Mouse (Mus musculus): ENCODE data around the gene Slc16a6.
"Not testable (repeated sequence)": the region's sequence is repeated elsewhere in the genome, so short reads cannot be mapped to it uniquely, and the experiment has no call there.

Gene Slc16a6

DNA sequence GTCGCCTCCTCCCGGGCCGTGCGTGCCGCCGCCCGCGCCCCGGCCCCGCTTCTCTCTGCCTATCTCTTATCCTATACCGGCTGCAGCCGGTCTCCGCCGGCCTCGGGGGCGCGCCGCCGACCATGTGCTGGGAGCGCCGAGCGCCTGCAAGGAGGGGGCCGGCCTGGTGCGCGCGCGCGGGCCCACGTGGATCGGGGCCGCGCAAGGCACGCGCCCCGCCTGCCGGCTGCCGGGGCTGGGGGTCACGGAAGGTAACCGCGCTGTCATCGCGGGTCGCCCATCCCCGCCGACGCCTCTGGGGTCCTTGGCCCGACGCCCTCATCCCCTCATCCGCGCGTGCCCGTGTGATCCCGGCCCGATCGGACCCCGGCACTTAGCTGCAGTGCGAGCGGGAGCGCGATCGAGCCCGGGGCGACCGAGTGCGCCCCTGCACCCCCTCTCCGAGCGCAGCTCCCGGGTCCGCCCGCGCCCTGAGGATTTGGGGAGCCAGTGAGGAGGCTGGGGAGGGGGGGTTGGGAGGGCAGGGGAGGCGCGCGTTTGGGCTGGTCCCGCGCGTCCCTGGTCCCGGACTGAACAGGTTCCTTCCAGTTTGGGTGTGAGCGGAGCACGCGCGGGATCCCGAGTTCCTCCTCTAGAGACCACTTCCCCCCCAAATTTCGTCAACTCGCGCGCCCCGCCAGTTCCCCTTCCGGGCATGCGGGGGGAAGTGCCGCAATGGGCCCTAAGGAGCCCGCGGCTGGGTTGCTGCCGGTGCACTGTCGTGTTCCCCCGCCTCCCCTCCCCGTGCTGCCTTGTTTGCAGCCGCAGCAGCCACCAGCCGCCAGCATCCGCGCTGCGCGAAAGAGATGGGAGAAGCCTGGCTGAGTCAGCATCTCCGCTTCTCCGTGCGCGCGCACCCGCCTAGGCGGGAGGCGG lies at the start of gene Slc16a6, which contains the start of gene Arsg:
Slc16a6 (minus strand) TSS at position 428 of the 915 bp plus-strand sequence.
Arsg (plus strand) TSS at position 204 of the 915 bp plus-strand sequence.
- peak; percentile 71 to 86 for DNase-seq

GRCm38 (mm10) chr11:109520958-109521357 lies 47.6 kb upstream of the Slc16a6 start:
- DNase-seq: no peak

DNA sequence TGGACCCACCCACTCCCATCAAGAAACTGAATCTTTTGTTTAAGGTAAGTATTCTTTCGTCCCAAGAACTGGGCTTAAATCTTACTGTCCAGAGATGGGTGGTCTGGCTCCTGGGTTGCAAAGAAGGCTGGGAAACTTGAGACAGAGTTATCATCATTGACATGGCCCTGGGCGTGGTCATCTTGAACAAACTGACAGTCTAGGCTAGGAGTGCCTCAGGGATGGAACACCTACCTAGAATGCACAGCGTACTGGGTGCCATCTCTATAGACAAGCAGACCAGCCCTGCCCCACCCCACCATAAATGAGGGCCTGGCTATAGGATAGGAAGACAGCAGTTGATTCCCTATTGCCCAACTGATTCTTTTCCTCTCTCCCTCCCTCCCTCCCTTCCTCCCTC lies 44.4 kb upstream of the Slc16a6 start:
- DNase-seq: no peak

GRCm38 (mm10) chr11:109517330-109517729 lies 43.9 kb upstream of the Slc16a6 start:
- DNase-seq: no peak

GRCm38 (mm10) chr11:109514064-109514612 lies 40.7 kb upstream of the Slc16a6 start:
- DNase-seq: no peak

- DNase-seq: no peak
Measured at GRCm38 (mm10) chr11:109512995-109513675, 39.7 kb upstream of the Slc16a6 start.

GRCm38 (mm10) chr11:109507068-109507467 lies 33.7 kb upstream of the Slc16a6 start:
- no peak for DNase-seq

- no peak for DNase-seq
Measured at GRCm38 (mm10) chr11:109505823-109506222, 32.4 kb upstream of the Slc16a6 start.

GRCm38 (mm10) chr11:109504977-109505376 lies 31.6 kb upstream of the Slc16a6 start:
- peak; percentile 71 to 85 for DNase-seq

DNA sequence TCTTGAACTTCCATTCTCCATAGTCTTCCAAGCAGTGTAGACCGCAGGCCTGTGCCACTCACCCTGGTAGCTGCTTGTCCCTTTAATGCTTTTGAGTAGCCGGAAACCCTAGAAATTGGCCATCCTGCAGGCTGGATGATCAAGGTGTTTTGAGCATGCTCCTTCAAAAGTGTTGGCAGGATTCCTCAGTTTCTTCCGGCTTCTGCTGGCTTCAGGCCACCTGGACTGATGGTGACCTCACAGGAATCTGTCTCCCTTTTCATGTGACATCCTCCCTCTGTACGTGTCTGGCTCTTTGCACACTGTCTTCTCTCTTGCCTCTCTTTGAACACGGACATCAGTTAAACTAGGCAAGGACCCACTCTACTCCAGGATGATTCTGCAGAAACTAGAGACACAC lies 26.8 kb upstream of the Slc16a6 start:
- DNase-seq: peak; percentile 75 to 78

DNA sequence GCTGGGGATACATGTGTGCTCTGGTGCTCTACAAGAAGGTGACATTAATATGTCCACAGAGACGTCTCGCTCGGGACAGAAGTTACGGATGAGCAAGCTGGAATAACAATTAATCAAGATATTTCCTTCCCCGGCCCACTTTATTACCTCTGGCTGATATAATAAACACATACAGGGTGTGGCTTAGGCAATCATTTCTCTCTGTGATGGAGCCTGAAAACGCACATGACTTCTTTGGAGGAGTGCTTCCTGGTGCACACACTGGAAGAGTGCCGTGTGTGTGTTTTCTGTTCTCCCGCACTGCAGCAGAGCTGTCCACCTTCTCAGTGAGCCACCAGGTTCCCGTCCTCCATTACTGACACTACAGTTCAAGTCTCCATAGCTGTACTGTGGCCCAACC lies 24.6 kb upstream of the Slc16a6 start:
- no peak for DNase-seq

DNA sequence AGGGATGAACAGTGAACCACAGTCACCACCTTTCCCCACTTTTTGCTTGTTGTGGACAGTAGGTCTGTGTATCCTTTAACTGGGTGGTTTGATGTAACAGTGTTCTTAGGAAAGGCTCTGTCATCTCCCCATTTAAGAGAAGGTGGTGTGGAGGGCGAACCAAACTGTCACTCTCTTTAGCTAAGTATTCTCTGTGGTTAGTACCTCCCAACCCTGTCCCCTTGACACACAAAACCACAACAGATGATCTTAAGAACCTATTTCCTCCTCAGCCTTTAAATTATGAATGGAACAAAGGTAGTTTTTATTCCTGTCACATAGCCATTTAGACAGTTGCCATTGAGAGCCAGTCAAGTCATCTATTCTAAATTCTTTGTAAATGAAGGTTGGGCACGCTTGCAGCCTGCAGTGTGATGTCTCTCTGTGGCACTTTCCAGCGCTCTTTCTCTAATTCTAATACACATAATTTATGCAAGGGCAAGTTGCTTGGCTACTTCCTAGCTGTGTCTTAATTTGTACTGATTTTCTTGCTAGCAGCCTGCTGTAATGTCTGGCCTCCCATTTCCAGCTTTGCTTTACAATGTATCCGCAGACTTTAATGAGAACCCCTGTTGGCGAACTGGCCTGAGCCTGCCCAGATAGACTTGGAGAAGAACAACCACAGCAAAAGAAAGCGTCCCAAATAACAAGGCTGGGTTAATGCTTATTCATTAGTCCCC lies 23.8 kb upstream of the Slc16a6 start:
- no peak for DNase-seq

DNA sequence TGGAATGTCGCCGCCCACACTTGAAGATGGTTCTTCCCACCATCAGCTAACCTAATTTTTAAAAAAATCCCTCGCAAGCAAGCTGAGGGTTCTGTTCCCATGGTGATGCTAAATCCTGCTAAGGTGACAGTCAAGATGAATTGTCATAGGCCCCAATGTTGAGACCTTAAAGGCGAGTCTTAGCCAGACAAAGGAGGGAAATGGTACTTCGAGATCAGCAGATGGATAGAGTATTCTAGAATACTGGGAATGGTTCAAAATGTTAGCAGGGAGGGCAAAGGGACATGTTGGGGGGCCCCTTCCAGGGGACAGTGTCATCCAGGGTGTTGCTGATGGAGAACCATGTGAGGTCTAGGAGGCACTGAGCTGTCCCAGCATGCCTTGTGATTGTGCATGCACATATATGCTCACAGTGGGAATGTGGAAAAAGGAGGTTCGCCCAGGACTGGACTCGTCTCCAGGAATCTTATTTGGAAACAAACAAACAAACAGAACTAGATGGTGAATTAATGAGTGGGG lies 23.1 kb upstream of the Slc16a6 start:
- no peak for DNase-seq

- peak; percentile 55 to 74 for DNase-seq
Measured at GRCm38 (mm10) chr11:109495771-109496474, 22.5 kb upstream of the Slc16a6 start.

GRCm38 (mm10) chr11:109494890-109495770 lies 21.7 kb upstream of the Slc16a6 start:
- DNase-seq: peak; percentile 76 to 87

DNA sequence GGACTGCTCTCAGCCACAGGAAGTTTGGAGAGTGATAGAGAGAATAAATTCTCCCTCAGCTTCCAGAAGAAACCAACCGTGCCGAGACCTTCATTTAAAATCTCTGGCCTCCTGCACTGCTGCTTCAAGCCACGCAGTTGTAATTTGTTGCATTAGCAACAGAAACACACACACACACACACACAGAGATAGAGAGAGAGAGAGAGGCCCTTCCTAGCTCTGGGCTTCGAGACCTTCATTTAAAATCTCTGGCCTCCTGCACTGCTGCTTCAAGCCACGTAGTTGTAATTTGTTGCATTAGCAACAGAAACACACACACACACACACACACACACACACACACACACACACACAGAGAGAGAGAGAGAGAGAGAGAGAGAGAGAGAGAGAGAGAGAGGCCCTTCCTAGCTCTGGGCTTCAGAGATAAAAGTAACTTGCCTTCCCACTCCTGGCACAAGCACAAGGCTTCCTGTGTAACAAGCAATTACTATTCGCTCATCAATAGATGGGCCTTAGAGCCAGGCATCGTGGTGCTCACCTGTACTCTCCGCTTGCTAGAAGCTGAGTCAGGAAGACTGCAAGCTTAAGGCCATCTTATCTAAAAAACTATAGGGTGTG lies 19.6 kb upstream of the Slc16a6 start:
- not testable (repeated sequence) for DNase-seq

- DNase-seq: no peak
Measured at GRCm38 (mm10) chr11:109491844-109492243, 18.4 kb upstream of the Slc16a6 start.

DNA sequence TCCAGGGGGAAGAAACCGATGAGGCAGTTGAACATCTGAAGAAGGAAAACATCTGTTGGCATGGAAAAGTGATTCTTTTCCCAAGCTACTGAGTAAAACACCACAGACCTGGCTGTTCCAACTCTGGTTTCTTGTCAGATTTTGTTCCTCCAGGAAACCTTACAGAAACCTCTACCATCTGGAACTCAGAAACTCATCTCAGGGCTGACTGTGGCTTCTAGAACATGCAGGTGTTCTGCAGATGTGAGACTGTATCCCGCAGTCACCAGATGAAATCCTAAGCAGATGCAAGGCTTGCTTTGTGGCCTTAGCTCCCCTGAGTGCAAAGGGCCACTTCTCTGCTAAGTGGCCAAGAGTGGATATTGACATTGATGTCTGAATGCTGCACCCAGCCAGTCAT lies 16.4 kb upstream of the Slc16a6 start:
- DNase-seq: no peak

DNA sequence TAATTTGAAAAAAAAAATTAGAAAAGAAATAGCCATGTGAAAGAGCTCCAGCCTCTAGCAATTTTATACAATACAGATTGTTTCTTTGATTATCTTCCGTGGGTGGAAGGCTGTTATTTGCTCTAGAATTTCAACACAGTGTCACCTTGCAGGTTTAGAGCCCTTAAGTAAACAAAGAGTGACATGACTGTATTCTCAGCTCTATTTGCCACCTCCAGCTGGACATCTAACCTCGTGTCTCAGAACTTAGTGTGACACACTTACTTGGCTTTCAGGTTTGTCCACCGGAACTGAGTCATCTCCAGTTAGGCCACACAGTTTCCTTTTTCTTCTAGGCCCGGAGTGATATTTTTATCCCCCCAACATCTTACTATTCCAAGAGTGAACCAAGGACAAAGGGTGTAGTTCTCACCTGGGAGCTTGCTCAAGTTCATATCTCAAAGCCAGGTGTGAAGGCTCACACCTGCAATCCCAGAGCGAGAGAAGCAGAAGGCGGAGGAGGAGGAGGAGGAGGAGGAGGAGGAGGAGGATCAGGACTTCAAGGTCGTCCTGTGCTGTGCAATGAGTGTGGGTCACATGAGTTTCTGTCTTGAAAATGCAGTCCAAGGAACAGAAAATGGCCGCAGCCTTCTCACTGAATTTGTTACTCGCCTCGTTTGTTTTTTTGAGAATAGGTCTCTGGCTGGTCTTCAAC lies 14.7 kb upstream of the Slc16a6 start:
- DNase-seq: no peak

DNA sequence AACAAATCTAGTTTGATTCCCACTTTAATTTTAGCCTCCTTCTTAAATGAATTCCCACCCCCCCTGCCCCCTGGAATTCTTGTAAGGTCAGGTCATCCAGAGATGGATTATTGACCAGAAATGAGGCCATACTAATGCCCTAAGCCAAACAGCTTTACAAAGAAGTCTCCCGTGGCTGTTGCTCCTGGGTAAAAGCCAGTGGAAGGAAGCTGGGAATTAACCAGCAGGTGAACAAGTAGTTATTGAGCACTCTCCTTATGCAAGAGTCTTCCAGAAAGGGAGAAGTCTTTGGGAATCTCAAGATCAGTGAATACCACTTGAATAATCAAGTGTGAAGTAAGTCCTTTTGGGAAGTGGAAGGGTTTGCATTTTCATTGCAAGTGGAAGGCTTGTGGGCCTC lies 13.7 kb upstream of the Slc16a6 start:
- DNase-seq: no peak
